Mouse (Mus musculus) layer of hippocampus, adult 18-20 months (tissue): Measurements from ENCODE around the gene Map1lc3a. TPM values are rescaled to one million over a fixed set of nuclear protein-coding genes. Genes with fewer than 3 reads are reported as not detected.

Experiments used
- DNase-seq, 2 experiments: peaks; one replicate each; pipeline ENCODE4 v3.0.0; 2022; ENCODE audit warnings: low spot score in 2 of 2
- total RNA-seq, 2 experiments: library from RNA; stranded (reverse); gene quantifications; 2 replicates each; pipeline ENCODE4 v1.2.3; 2021

The Map1lc3a gene
- total RNA-seq, 2 experiments from 2014 or later: 245 to 249 TPM

- DNase-seq: no peak
Observed at GRCm38 (mm10) chr2:155284647-155285046, 8.6 kb downstream of the Map1lc3a start.

GRCm38 (mm10) chr2:155285744-155286143 lies 9.6 kb downstream of the Map1lc3a start:
- no peak for DNase-seq

GRCm38 (mm10) chr2:155287456-155288250 lies 11.6 kb downstream of the Map1lc3a start:
- DNase-seq: no peak

- no peak for DNase-seq
Observed at GRCm38 (mm10) chr2:155290066-155290465, 14.0 kb downstream of the Map1lc3a start.

GRCm38 (mm10) chr2:155293382-155293781 lies 17.3 kb downstream of the Map1lc3a start:
- no peak for DNase-seq

GRCm38 (mm10) chr2:155293946-155294345 lies 17.8 kb downstream of the Map1lc3a start:
- no peak for DNase-seq

GRCm38 (mm10) chr2:155295453-155295852 lies 19.4 kb downstream of the Map1lc3a start:
- no peak for DNase-seq

GRCm38 (mm10) chr2:155299563-155299962 lies 23.5 kb downstream of the Map1lc3a start:
- DNase-seq: no peak

- DNase-seq: no peak
Observed at GRCm38 (mm10) chr2:155308936-155309592, 33.0 kb downstream of the Map1lc3a start.

- no peak for DNase-seq
Observed at GRCm38 (mm10) chr2:155313671-155314070, 37.6 kb downstream of the Map1lc3a start.

GRCm38 (mm10) chr2:155318618-155319017 lies 42.5 kb downstream of the Map1lc3a start:
- DNase-seq: no peak

GRCm38 (mm10) chr2:155320596-155320995 lies 44.5 kb downstream of the Map1lc3a start:
- DNase-seq: no peak

- DNase-seq: no peak
Observed at GRCm38 (mm10) chr2:155326001-155326400, 49.9 kb downstream of the Map1lc3a start.

Other genes starting within 250 kb of the Map1lc3a start
- gene Ahcy, start 201.8 kb upstream of the Map1lc3a start, total RNA-seq: 10 to 100 TPM; 16.2 to 17.6 TPM
- 10 to 100 TPM; 57.7 to 57.9 TPM for gene Itch, start 142.8 kb upstream of the Map1lc3a start, total RNA-seq
- 100 to 1,000 TPM; 299 to 308 TPM for gene Dynlrb1, start 39.8 kb upstream of the Map1lc3a start, total RNA-seq
- 10 to 100 TPM; 27.9 to 29.8 TPM for gene Pigu, start 81.1 kb downstream of the Map1lc3a start, total RNA-seq
- gene Trp53inp2, start 104.8 kb downstream of the Map1lc3a start, total RNA-seq: 100 to 1,000 TPM; 109 TPM
- gene Ncoa6, start 197.6 kb downstream of the Map1lc3a start, total RNA-seq: 10 to 100 TPM; 60.9 to 63.3 TPM
- 10 to 100 TPM; 57.2 to 60.6 TPM for gene Acss2, start 241.7 kb downstream of the Map1lc3a start, total RNA-seq
- gene Ggt7, start 241.9 kb downstream of the Map1lc3a start, total RNA-seq: 100 to 1,000 TPM; 112 to 120 TPM